Mouse (Mus musculus) E14TG2a.4 (cell line): Measurements from ENCODE around the gene Slc3a2.

ENCODE experiments used
- H3K27me3 ChIP-seq: 2 replicates; pipeline ENCODE4 v1.6.1; 2014; ENCODE audit warnings: low read length, control low read depth; ENCODE audit not compliant: insufficient read depth
- H3K36me3 ChIP-seq: 2 replicates; pipeline ENCODE4 v1.6.1; 2014; ENCODE audit warnings: low read length, control low read depth; ENCODE audit not compliant: insufficient read depth
- H3K4me1 ChIP-seq: replicated peaks from 2 replicates; pipeline ENCODE4 v1.6.1; 2014; ENCODE audit warnings: low read depth, low read length, control low read depth
- H3K4me3 ChIP-seq: replicated peaks from 2 replicates; pipeline ENCODE4 v1.5.1; 2014; ENCODE audit warnings: mild to moderate bottlenecking, low read length
- H3K9me3 ChIP-seq: 2 replicates; pipeline ENCODE4 v1.6.1; 2014; ENCODE audit warnings: low read length, control low read depth
- CTCF ChIP-seq: conservative IDR thresholded peaks from 2 replicates; pipeline ENCODE4 v1.5.1; 2014; ENCODE audit warnings: low read length
- NANOG ChIP-seq: IDR thresholded peaks from 2 replicates; pipeline ENCODE4 v1.6.1; 2014; ENCODE audit warnings: borderline replicate concordance, low read length, mixed read lengths
- POU5F1 ChIP-seq: IDR thresholded peaks from 2 replicates; pipeline ENCODE4 v1.6.1; 2014; ENCODE audit warnings: low read length, borderline replicate concordance

Gene Slc3a2

GRCm38 (mm10) chr19:8722907-8723573, at the start of gene Slc3a2:
Slc3a2 (minus strand) TSS chr19:8723369.
- H3K4me1 ChIP-seq: peaks cover 40% of the 10 kb centered on the region
- no peak for TF ChIP-seq NANOG
- TF ChIP-seq POU5F1: no peak
- TF ChIP-seq CTCF: no peak
- H3K4me3 ChIP-seq: peak within 1 kb of the TSS; percentile 93
- H3K36me3 ChIP-seq: peaks cover 46% of the 10 kb centered on the region
- no peaks in the 10 kb centered on the region for H3K27me3 ChIP-seq
- H3K9me3 ChIP-seq: no peaks in the 10 kb centered on the region

GRCm38 (mm10) chr19:8770567-8771270, 47.5 kb upstream of the Slc3a2 start, which contains the start of gene Tmem223:
Tmem223 (plus strand) TSS chr19:8770996.
- no peak for TF ChIP-seq CTCF
- TF ChIP-seq NANOG: no peak
- no peak for TF ChIP-seq POU5F1

DNA sequence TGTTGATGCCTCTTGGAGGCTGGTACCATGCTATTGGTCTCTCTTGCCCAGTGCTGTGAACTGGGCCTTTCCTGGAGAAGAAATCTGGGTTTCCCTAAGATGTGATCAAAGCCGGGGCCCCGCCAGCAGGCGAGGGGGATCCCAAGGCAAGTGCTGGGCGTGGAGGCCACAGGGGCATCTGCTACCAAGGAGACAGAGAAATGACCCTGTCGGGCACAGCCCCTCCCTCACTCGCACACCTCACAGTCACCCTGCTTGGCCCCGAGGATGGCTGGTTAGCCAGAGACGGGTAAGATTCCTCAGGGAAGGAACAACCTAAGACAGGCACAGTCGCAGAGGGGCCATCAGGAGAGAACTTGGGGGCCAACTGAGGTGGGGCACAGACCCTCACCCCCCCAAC, 42.4 kb upstream of the Slc3a2 start:
- no peak for TF ChIP-seq POU5F1
- TF ChIP-seq CTCF: no peak
- TF ChIP-seq NANOG: no peak
- H3K4me3 ChIP-seq: no peak overlapping the region
- peaks cover 92% of the 10 kb centered on the region for H3K36me3 ChIP-seq
- H3K9me3 ChIP-seq: peaks cover 8% of the 10 kb centered on the region; the same call in 1 of the 2 replicates
- H3K27me3 ChIP-seq: no peaks in the 10 kb centered on the region
- H3K4me1 ChIP-seq: peaks cover 20% of the 10 kb centered on the region

More at GRCm38 (mm10) chr19:8770567-8771270, 47.5 kb upstream of the Slc3a2 start, which contains the start of gene Tmem223:
- peak within 1 kb of the TSS; percentile 98 for H3K4me3 ChIP-seq
- peaks cover 1% of the 10 kb centered on the region; the same call in 1 of the 2 replicates for H3K9me3 ChIP-seq
- H3K4me1 ChIP-seq: peaks cover 44% of the 10 kb centered on the region
- no peaks in the 10 kb centered on the region for H3K27me3 ChIP-seq
- H3K36me3 ChIP-seq: peaks cover 71% of the 10 kb centered on the region

GRCm38 (mm10) chr19:8763276-8763675, 40.1 kb upstream of the Slc3a2 start:
- peaks cover 29% of the 10 kb centered on the region for H3K4me1 ChIP-seq
- no peak overlapping the region for H3K4me3 ChIP-seq
- H3K9me3 ChIP-seq: peaks cover 8% of the 10 kb centered on the region; the same call in 1 of the 2 replicates
- H3K27me3 ChIP-seq: no peaks in the 10 kb centered on the region
- H3K36me3 ChIP-seq: peaks cover 72% of the 10 kb centered on the region
- no peak for TF ChIP-seq POU5F1
- TF ChIP-seq CTCF: no peak

GRCm38 (mm10) chr19:8760757-8761156, 37.6 kb upstream of the Slc3a2 start:
- Histone ChIP-seq H3K36me3 (peaks cover 48% of the 10 kb centered on the region), H3K27me3 (no peaks in the 10 kb centered on the region), H3K9me3 (peaks cover 7% of the 10 kb centered on the region; the same call in 1 of the 2 replicates), H3K4me1 (peaks cover 42% of the 10 kb centered on the region), H3K4me3 (no peak overlapping the region)
- TF ChIP-seq NANOG: no peak
- no peak for TF ChIP-seq POU5F1
- TF ChIP-seq CTCF: no peak; the same call in 1 of the 2 replicates

DNA sequence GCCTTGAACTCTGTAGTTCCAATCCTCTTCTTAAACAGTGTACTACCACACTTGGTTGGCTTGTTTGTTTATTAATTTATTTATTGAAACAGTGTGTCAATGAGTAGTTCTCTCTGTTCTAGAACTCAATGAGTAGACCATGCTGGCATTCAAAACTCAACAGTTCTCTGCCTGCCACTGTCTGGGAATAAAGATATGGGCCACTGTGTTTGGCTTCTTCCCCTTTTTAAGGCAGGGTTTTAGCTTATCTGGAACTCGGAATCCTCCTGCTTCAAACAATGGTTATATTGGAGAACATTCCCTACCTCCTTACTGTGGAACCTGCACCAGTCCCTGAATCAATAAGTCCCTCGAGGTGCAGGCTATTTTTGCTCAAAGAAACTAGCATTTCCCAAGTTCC, 35.7 kb upstream of the Slc3a2 start:
- H3K4me3 ChIP-seq: peak overlapping the region; percentile 97
- H3K27me3 ChIP-seq: no peaks in the 10 kb centered on the region
- peaks cover 51% of the 10 kb centered on the region for H3K4me1 ChIP-seq
- no peaks in the 10 kb centered on the region for H3K9me3 ChIP-seq
- peaks cover 48% of the 10 kb centered on the region for H3K36me3 ChIP-seq
- TF ChIP-seq NANOG (no peak), POU5F1 (no peak), CTCF (no peak)

DNA sequence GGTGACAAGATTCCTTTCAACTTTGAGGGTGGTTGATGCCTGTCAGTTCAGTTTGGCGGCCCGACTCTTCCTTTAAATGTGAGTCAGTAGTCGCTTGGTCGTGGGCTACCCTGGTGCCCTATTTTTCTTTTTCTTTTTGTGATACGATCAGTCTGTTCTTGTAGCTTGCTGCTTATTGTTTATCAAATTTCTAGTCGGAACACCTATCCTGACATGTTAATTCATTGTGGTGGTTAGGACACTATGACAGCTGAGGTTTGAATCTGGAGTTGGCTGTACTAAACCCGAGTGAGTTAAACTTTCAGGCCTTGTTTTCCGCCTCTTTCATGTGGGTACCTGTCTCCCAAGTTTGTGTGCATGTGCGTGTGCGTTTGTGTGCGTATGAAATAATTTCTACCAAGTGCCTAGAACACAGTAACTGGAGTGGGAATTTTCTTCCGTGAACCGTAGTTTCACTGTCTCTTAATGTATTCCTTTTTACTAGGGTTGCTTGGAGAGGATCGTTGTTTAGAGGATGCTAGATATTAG, 34.4 kb upstream of the Slc3a2 start:
- Histone ChIP-seq H3K9me3 (no peaks in the 10 kb centered on the region), H3K4me3 (peak overlapping the region; percentile 97), H3K27me3 (no peaks in the 10 kb centered on the region), H3K36me3 (peaks cover 48% of the 10 kb centered on the region), H3K4me1 (peaks cover 51% of the 10 kb centered on the region)
- TF ChIP-seq NANOG: no peak
- TF ChIP-seq POU5F1: no peak

DNA sequence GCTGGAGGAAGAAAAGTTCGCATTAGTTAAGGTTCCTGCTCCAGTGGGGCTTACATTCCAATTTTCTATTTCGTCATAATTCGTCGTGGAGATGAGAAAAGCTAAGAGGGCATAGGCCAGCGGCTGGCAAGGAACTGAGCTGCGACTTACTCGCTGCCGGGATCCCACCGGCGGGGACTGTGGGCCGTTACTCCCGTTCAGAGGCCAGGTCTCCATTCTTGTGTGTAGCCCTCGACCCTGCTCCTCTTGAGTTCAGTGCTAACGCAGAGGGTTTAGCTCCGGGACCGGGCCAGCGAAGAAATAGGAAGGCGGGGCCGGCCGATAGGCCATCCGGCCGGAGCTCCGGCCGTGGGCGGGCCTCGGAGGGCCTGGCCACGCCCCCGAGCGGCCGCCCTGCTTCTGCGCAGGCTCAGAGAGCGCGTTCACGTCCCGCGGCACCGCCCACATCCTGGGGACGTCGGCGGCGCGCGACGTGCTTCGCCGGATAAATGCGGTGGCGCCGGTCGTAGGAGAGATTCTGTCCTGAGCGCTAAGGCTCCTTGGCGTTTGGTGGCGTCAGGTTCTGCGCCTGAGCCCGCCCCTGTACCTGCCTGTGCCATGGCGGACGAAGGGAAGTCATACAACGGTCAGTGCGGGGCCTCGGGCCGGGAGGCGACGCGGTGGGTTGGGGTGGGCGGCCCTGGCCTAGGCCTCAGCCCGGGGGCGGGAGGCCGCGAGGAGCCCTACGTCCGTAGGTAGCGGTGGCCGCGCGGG, 33.6 kb upstream of the Slc3a2 start, which contains the start of gene Nxf1:
TSS of gene Nxf1 (plus strand) at position 439 of the 753 bp plus-strand sequence.
- TF ChIP-seq POU5F1 (no peak), CTCF (no peak), NANOG (no peak)
- Histone ChIP-seq H3K27me3 (no peaks in the 10 kb centered on the region), H3K4me1 (peaks cover 47% of the 10 kb centered on the region), H3K36me3 (peaks cover 48% of the 10 kb centered on the region), H3K9me3 (no peaks in the 10 kb centered on the region), H3K4me3 (peak within 1 kb of the TSS; percentile 97)
